Mouse (Mus musculus) v-Abl transformed pro-B cells (cell line): Measurements from ENCODE around the gene Lrrc26.

Experiments
- in situ Hi-C, 2 experiments: fragments of 400-800 bp; cut with MboI; formaldehyde crosslinking; loops; one replicate each; pipeline ENCODE4 v1.15.1; 2025; ENCODE audit not compliant: unreplicated experiment in 2 of 2

The Lrrc26 gene

DNA sequence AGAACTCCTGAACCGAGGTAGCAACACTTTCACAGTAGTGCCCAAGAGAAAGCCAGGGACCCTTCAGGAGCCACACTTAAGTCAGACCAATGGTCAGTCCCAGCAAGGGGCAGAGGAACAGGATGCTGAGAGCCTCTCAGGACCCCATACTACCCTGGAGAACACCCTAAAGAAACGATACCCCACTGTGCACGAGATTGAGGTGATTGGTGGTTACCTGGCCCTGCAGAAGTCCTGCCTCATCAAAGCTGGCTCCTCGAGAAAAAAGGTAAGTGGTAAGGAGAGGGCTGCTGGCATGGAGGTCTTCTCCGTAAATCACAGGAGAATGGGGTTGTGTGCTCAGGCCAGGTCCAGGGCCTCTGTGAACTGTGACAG, 25.4 kb upstream of the Lrrc26 start:
- in situ Hi-C loops = loop anchor here in 1 of 2 experiments (25.0 kb wide), 1 partner anchor 1648 kb away; the partner anchor contains the start of genes Med22, Rpl7a, Surf1 and Surf2

DNA sequence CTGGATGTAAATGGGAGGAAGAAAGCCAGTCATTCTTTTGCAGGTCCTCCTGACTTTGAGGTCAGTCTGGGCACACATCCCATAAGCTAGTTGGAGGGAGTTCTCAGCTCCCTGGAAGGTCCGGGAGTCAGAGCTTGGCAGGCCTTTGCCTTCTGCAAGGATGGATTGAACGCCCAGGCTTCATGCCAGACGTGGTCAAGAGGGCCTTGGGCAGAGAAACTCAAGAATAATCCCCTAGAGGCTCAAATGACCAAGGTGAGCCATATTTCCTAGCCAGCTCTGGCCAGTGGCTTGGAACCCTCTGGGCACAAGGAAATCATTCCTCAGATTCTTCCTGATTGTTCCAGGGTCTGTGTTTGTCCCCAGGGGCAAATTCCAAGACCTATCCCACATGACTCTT, 24.9 kb upstream of the Lrrc26 start:
- in situ Hi-C loops = loop anchor here in 1 of 2 experiments (25.0 kb wide), 1 partner anchor 1647 kb away; the partner anchor contains the start of genes Med22, Rpl7a, Surf1 and Surf2

DNA sequence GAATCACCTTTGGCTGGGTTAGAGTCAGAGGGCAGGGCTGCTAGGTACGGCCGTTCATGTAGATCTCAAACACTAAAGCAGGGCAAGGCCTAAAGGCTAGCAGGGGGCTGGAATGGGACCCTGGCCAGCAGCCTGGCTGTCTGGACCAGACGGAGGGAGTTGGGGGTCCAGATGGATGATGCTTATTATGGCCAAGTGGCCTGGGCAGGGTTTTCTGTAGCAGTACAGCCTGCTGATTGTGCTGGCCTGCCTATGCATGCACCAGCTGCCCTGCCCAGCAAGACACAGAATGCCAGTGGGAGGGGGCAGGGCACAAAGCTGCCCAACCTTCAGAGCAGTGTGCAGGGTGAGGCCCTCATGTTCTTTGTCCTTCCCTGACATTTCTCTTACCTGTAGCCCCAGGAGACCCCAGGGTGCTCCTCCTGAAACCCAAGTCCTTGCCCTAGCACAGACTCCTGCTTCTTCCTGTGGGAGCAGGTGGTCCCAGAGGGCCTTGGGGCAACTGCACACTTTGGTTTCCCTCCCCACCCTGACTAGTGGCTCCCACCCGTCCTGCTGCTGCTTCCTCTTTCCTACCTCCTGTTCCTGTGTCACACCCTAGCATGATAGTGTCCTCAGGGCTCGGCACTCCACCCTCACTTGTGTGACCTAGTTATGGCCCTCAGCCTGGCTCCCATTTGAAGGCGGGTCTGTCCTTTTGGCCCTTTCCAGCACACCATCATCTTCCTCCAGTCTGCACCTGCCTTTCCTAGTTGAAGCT, 23.6 kb upstream of the Lrrc26 start:
- in situ Hi-C loops = loop anchor here in 1 of 2 experiments (25.0 kb wide), 1 partner anchor 1646 kb away; the partner anchor contains the start of genes Med22, Rpl7a, Surf1 and Surf2

DNA sequence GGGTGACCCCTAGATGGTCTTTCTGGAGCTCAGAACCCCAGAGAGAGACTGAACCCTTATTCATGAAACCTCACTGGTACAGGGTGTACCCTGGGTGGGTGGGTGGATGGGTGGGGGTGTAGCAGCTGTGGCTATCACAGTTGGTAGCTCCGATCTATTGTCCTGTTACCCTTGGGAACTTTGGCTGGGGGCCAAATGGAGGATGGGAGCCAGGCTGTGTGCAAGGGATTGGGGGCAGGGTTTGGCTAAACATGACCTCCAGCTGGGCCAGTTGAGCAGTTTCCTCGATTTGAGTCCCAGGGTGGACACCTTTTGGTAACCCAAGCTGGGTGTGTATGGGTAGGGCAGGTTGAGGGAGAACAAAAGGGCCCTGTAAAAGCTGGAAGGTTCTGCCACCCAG, 23.0 kb upstream of the Lrrc26 start:
- in situ Hi-C loops = loop anchor here in 1 of 2 experiments (25.0 kb wide), 1 partner anchor 1646 kb away; the partner anchor contains the start of genes Med22, Rpl7a, Surf1 and Surf2

DNA sequence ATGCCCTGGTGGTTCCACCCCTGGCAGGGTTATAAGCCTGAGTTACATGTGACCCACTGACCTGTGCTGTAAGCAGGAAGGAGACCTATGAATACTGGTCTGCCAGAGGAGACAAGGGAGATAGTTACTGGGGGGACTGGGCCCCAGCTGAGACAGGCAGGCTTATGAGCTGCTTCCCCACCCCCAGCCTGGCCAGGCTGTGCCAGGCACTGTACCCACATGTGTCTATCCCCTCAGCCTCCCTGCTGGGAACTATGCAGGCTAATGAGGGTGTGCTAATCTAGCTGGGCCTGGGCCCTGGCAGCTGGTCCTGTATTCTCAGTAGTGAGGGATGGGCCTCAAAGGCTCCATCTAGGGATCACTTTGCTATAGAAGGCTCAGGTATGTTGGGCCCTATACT, 22.5 kb upstream of the Lrrc26 start:
- in situ Hi-C loops = loop anchor here in 1 of 2 experiments (25.0 kb wide), 1 partner anchor 1645 kb away; the partner anchor contains the start of genes Med22, Rpl7a, Surf1 and Surf2

DNA sequence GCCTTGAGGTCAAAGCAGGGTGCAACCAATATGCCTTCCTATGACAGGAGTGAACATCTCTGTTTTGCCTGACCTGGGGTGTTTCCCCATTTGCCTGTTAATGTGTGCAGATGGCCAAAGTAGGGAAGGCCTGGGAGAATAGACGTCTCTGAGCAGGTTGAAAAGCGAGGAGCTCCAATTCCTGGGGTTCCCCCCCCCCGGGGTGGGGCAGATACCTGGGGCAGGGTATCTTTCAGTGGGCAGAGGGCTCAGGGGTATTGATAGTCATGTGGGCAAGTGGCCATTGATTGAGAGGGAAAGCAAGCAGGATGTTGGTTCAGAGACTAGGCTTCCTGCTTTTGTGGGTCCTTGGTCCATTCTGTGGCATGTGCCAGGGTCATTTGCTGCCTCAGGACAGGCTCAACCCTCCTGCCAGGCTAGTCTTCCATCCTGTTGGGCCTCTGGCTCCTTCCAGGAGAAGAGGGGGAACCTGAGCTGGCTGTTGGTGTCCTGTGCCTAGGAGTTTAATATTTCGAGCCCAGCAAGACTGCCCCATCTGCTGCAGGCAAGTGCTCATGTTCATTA, 21.9 kb upstream of the Lrrc26 start:
- in situ Hi-C loops = loop anchor here in 1 of 2 experiments (25.0 kb wide), 1 partner anchor 1644 kb away; the partner anchor contains the start of genes Med22, Rpl7a, Surf1 and Surf2

DNA sequence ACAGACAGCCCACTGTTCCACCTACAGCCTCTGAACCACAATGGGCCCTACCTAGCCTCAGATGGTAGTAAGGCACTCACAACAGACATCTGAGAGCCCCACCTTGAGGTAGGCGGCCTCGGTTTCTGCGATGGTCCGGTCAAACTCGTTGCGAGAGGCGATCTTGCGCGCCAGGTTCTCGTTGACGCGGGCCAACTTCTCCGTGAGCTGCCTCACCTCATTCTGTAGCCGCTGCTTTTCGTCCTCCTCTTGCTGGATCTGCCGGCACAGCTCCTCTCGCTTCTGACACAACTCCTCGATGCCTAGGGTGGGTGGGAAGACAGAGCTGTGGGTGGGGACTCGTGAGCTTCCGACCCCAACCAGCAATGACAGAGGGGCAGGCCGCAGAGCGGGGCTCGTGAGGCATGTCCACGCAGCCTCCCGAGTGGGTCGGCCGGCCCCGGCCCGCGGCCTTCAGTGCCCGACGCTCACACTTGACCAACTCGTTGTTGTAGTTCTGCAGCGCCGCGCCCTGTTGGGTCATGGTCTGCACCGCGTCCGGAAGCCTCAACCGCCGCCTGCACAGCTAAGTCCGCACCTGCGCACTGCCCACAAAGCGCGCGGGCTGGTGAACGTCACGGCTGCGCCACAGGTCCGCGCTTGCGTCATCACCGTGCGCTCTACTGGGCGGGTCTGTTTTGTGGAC, 17.7 kb upstream of the Lrrc26 start, which contains the start of the genes Ssna1 and Anapc2:
Ssna1 (minus strand) TSS at position 612 of the 685 bp plus-strand sequence.
Anapc2 (plus strand) TSS at position 652 of the 685 bp plus-strand sequence.
- in situ Hi-C loops = loop anchor here in 1 of 2 experiments (25.0 kb wide), 1 partner anchor 1640 kb away; the partner anchor contains the start of genes Med22, Rpl7a, Surf1 and Surf2

DNA sequence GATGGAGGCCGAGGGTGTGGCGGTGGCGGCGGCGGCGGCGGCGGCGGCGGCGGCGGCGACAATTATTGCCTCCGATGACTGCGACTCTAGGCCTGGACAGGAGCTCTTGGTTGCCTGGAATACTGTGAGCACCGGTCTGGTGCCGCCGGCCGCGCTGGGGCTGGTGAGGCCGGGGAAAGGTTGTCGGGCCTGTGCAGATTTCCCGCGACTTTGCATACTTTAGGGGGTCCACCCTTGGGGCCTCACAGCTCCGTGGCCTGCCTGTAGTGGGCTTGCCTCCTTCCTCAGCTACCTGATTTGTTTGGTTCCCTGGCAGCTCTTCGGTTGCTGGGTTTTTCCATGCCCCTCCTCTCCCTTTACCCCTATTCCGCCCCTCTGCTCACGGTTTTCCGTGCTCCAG, 17.2 kb upstream of the Lrrc26 start:
- in situ Hi-C loops = loop anchor here in 1 of 2 experiments (25.0 kb wide), 1 partner anchor 1640 kb away; the partner anchor contains the start of genes Med22, Rpl7a, Surf1 and Surf2

DNA sequence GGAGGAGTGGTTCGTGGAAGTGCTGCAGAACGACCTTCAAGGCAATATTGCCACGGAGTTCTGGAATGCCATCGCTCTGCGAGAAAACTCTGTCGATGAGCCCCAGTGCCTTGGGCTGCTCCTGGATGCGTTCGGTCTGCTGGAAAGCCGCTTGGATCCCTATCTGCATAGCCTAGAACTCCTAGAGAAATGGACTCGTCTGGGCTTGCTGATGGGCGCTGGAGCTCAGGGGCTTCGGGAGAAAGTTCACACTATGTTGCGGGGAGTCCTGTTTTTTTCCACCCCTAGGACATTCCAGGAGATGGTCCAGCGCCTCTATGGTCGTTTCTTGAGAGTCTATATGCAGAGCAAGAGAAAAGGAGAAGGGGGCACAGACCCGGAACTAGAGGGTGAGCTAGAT, 16.7 kb upstream of the Lrrc26 start:
- in situ Hi-C loops = loop anchor here in 1 of 2 experiments (25.0 kb wide), 1 partner anchor 1639 kb away; the partner anchor contains the start of genes Med22, Rpl7a, Surf1 and Surf2

DNA sequence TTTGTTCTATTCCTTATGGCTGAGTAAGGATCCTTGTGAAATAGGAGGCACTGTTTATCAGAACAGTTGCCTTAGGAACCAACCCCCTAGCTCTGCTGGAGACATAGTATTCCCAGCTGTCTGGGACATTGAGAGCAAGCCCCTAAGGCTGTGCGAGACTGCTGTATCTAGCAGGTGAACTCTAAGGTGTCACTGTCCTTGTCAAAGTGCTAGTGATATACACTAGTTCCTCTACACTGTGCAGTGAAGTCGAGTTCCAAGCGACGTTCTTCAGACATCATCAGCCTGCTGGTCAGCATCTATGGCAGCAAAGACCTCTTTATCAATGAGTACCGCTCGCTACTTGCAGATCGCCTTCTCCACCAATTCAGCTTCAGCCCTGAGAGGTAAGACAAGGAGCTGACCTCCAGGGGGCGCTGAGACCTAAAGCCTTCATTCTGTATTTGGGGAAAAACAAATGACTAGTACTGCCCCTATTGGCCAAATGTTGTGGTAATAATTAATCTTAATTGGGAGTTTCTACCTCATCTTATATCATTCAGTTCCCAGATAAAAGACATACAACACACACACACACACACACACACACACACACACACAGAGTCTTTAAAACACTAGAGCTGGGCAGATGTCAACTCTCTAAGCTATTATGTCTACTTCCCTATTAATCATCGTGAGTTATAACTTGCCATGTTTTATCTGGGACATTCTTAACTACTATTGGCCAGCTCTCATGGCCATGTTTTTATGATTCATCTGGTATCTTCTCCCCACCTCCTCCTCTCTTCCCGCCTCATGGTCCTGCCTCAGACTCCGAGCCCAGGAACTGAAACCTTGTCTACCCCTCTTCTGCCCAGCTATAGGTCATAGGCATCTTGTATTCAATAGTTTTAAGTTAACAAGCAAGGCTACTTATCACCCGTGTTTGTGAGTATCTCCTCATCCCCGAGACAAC, 10.5 kb upstream of the Lrrc26 start:
- in situ Hi-C loops = loop anchor here in 1 of 2 experiments (5.0 kb wide), 2 partner anchors 53 to 123 kb away; partner anchors contain the start of gene Man1b1

DNA sequence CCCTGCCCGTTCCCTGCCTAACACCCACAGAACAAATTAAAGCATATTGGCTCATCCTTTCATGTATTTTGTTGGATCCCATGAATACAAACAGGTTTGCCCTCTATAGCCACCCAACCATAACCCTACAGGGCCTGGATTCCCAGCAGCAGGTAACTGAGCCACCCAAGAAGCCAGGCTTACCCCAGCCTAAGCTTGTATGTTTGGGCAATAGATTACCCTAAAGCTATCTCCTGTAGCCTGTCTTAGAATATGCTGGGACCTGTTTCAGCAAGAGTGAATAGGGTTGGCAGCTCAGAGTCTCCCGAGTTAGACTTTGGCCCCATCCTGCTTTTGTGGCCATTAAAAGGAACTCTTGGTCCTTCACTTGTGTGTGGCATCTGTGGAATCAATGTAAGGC, 4.2 kb upstream of the Lrrc26 start:
- in situ Hi-C loops = no loop called here

DNA sequence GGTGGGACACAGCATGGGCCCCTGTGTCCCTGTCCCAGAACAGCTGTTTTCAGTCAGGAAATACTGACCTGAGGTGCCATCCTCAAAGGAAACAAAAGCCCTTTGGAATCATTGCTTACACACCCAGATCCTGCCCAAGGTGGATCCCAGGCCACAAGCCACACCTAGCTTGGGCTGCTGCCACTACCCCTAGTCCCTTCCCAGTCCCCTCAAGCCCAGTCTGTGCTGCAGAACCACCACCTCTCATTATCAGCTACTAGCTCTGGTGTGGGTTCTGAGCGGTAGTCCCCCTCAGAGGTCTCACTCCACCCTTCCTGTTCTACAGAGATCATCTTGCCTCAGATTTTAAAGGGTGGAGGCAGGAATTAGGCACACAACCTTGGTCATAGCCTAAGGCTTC, 3.4 kb upstream of the Lrrc26 start:
- in situ Hi-C loops = no loop called here

DNA sequence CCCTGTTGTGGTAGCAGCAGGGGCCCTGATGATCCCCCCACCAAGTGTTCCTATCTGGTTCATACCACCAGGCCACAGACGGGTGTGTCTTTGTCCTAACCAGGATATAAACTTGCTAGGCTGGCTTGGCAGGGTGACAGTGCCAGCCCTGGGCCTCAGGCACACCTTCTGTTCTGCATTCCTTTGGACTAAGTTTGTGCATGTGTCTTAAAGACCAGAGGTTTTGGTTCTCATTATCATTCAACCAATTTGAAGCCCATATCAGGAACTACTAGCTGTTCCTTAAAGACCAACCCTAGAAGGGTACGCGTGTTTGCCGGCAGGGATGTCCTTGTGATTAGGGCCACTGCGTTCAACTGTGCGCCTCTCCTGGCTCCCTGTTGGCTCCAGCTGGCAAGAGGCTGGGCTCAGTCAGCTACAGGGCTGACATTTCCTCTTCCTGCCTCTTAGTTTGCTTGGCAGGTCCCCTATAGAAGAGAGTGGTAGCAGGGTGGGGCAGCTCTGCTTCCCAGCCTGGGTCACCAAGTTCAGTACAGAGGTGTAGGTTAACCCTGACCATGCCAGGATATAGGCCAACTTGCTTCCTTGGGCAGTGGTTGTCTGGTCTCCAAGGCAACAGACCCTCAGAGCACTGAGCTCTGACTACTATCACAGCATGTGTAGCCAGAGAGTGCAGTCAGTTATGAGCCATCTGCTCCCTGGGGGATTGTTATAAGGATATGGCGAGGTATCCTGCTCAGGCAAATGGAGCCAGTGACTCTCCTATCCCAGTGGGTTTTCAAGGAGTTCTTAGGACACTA, 2.7 kb upstream of the Lrrc26 start:
- in situ Hi-C loops = no loop called here

DNA sequence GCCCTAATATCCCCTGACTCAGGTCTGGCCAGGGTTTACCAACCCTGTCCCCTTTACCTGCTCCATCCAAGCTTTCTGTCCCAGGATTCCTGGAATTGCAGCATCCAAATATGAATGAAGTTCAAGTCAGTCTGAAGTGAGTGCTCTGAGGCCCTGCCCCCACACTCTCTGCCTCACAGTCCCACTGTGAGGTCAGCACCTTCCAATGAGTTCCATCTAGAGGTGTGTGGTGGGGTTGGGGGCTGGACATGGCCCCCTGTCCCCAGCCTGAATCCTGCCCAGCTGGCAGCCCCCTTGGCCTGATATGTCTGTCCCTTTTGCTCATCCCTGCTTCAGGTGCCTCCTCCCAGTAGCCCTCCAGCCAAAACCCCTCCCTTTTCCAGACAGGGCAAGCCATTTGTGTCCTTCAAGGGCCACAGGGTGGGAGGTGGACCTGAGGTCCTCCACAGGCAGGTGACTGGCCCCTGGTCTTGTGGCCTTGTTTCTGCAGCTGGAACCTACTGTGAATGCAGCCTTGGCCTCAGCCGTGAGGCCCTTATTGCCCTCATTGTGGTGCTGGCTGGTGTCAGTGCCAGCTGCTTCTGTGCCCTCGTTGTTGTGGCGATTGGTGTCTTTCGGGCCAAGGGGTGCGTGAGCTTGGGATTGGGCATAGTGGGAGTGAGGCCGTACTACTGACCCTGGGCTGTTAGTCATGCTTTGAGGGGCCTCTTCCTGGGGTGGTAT, 1.6 kb upstream of the Lrrc26 start, which contains the start of gene Tmem210:
Tmem210 (plus strand) TSS at position 219 of the 723 bp plus-strand sequence.
- in situ Hi-C loops = no loop called here

DNA sequence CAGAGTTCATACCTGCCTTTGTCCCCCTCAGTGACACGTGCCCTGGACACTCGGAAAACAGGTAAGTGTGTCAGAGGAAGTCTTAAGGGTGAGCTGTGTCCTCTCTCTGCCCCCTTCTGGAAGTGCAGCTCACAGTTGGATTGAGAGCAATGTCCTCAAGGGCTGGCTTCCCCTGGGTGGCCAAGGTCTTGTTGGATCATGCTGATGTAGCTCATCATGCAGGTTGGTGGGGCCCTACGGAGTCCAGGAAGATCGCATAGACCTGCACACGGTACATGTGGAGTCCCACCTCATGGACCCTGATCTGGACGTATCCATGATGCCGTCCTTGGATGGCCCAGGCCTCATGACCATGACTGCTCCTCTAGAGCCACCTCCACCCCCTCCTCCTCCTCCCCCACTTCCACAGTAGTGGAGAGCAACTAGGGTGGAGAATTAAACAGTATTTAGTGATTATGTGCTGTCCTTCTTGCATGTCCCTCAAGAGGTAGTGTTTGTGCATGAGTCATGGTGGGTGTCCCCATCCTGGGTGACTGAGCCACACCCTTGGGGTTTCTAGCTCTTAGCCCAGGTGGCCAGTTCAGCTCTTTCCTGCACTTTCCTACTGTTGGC, 875 bp upstream of the Lrrc26 start:
- in situ Hi-C loops = no loop called here

DNA sequence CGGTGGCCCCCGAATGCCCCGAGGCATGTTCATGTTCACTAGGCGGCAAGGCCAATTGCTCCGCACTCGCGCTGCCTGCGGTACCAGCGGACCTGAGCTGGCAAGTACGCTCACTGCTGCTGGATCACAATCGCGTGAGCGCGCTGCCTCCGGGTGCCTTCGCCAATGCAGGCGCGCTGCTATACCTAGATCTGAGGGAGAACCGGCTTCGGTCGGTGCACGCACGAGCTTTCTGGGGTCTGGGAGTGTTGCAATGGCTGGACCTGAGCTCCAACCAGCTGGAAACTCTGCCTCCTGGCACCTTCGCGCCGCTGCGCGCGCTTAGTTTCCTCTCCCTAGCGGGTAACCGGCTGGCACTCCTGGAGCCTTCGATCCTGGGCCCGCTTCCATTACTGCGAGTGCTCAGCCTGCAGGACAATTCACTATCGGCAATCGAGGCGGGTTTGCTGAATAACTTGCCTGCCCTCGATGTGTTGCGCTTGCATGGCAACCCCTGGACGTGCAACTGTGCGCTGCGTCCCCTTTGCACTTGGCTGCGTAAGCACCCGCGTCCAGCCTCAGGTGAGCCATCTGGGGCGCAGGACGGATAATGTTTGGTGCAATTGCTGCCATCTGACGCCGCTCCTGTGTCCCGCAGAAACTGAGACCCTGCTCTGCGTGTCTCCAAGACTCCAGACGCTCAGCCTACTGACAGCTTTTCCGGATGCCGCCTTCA, 543 bp downstream of the Lrrc26 start:
- in situ Hi-C loops = no loop called here

DNA sequence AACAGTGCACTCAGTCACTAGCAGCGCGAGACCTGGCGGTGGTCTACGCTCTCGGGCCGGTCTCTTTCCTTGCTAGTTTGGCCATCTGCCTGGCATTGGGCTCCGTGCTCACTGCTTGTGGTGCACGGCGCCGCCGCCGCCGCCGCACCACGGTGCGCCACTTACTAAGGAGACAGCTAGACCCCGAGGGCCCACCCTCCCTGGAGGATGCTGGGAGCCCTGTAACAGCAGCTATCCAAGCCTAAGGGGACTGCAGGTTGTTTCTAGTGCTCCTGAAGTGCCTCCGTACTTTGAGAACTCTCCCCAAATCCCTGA, 1.1 kb downstream of the Lrrc26 start:
- in situ Hi-C loops = no loop called here
